Mouse (Mus musculus) ovary, adult 18-20 months (tissue): Measurements from ENCODE around the gene Ephb3.
"Not testable (repeated sequence)": the region's sequence is repeated elsewhere in the genome, so short reads cannot be mapped to it uniquely, and the experiment has no call there.

ENCODE experiments used
- DNase-seq: peaks from one replicate; pipeline ENCODE4 v3.0.0; 2022; ENCODE audit warnings: low spot score, mixed read lengths

Ephb3 gene

DNA sequence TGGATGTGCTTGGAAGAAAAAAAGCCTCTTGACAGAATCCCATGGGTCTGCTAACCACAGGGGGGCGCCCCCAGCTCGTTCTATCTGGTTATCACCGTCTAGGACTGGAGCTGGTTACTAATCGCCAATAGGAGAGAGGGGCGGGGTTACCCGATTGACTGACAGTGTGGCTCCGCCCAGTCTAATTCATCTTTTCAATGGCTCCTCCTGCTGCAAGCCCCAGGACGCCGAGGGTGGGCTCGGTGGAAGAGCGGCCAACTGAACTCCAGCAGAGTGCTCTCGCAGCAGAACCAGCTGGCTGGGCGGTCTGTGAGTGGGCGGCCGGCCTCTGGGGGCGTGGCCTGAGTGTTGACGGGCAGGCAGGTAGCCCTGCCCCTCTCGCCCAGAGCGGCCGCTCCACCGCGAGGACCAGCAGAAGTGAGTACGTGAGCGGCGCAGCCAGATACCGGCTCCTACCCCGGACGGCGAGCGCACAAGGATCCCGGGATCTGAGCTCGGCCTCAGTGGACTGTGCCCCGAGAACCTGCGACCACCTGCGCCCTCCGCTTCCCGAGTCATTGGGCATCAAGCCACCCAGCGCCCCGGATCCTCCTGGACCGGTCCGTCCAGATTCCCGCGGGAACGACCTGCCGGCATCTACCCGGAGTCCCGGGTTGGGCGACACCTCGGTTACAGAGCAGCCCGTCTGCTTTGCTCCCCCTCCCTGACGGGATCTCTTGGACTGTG is at the start of gene Ephb3:
Gene Ephb3, plus strand, starts transcription at position 389 of the 726 bp plus-strand sequence.
- DNase-seq = peak; percentile 97

GRCm38 (mm10) chr16:21156261-21156660 is 48.3 kb upstream of the Ephb3 start:
- DNase-seq = not testable (repeated sequence)

DNA sequence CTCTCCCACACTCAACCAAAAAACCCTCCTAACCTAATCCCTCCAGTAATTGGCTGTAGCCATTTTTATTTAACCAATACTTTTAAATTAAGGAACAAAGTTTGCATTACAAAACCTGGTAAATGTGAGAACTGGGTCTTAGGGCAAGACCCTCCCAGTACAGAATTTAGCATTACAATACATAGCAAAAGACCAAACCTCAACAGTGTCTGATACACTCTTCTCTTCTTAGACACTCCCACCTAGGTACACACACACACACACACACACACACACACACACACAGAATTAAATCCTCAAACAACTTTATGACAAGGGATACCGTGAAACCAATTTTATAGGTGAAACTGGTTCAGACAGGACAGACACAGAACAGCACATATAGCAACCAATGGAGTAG is 45.3 kb upstream of the Ephb3 start:
- not testable (repeated sequence) for DNase-seq

DNA sequence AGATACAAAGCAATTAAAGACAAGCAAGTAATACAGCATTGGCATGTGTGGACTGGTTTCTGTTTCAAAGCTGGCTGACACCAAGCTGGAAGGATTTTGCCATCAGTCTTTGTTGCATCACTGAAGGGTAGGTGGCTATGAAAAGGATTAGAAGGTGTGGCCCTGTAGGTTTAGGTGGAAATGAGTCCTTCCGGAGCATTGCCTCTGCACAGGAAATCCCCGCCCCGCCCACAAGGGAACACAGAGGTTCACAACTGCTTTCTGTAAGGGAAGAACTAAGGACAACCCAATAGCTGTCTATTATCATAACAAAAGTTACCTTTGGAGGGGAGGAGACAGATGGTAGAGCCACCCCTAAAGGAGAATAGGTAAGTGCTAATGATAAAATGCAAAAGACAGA is 41.1 kb upstream of the Ephb3 start:
- not testable (repeated sequence) for DNase-seq

DNA sequence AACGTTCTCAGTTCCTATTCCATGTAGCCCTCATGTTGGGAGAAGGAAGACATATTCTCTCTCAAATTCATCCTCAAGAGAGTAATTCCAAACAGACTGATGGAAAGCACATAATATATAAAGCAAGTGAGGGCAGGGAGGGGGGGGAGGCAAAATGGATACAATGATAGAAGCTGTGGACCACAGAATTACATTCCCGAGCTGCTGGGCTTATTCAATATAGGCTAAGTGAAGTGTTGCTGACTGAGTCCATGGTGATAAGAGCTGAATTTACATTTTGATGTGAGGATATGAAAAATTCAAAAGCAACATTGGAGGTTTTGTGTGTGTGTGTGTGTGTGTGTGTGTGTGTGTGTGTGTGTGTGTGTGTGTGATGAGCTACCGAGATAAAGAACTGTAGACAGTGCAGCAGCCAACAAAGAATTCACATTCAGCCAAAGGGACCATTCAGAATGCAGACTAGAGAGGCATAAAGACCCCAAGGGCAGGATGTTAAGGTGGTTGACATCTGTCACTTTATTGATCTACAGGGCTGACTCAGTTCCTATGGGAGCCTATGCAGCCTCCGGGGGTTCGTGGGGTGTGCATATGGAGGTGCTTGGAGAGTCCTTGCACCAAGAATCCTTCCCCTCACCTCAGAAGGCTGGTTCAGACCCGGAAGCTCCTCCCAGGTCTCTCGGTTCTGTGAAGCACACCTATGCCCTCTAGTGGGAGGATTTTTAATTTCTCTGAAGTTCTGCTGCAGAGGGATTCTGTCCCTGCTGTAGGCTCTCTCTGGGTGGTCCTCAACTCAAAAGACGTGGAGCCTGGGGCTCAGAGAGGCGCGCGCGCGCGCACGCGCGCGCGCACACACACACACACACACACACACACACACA is 39.0 kb upstream of the Ephb3 start:
- DNase-seq = not testable (repeated sequence)

DNA sequence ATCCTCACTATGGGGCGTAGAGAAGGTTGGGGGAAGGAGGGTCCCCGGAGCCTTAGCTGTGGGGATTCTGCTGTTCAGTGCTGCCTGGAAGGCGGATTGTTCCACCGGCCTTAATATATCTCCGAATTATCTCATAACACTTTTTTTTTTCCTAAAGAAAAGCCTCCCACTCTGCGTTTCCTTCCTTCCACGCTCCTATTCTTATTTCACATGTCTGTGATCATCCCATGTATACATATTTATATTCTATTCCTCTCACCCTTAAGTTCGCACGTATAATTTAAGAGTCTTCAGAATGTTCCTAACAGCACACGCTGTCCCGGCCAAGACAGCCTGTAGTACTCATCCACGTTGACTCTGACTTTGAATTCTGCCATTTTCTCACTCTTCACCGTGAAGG is 35.8 kb upstream of the Ephb3 start:
- no peak for DNase-seq

GRCm38 (mm10) chr16:21175236-21175635 is 29.3 kb upstream of the Ephb3 start:
- DNase-seq = no peak

GRCm38 (mm10) chr16:21182108-21182507 is 22.4 kb upstream of the Ephb3 start:
- DNase-seq = no peak

- DNase-seq = no peak
These were observed 19.9 kb upstream of the Ephb3 start for GRCm38 (mm10) chr16:21184697-21185096.

DNA sequence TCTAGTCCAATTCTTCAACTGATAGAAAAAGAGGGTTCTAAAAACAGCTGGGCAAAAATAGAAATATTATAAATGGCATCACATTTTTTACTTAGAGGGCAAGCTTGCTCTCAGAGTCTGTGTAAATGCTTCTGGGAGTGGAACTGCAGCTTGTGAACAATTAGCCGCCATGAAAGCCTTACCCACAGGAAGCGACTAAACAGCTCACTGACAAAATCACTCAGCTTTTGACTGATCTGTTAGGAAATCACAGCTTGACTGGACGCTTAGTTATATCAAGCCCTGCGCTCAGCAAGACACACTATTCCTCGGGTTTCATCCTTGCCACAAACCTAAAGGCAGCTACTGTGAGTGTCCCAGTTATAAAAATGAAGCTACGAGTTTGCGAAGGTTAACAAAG is 17.0 kb upstream of the Ephb3 start:
- DNase-seq = no peak

DNA sequence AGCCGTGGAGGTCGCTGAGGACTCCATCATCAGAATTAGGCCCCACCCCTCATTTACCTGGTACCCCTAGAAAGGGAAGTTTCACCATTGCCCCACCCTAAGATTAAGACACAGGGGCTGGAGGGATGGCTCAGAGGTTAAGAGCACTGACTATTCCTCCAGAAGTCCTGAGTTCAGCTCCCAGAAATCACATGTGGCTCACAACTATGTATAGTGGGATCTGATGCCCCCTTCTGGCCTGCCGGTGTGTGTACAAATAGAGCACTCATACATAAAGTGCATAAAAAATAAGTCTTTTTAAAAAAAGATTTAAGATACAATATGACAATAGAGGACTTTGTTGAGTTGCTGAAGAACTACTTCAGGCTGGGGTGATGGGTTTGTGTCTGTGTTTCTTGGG is 16.2 kb upstream of the Ephb3 start:
- no peak for DNase-seq

DNA sequence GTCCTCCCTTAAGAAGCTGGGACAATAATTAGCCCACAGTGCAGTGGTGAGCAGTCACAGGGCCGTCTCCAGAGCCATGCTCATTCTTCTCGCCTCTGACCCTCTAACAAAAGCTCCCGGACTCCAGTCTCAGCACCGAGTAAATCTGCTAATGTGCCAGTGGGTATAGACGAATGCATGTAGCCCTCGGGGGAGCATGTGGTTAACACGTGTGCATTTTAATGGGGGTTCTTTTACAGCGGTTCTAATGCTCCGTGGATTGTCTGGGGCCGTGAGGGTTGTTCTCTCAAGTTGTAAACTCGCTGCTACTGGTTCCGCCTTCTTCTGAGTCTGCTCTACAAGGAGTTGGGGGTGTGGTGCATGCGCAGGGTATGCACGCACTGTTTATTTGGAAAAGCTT is 13.0 kb upstream of the Ephb3 start:
- DNase-seq = no peak

GRCm38 (mm10) chr16:21192509-21193354 is 11.8 kb upstream of the Ephb3 start:
- no peak for DNase-seq

DNA sequence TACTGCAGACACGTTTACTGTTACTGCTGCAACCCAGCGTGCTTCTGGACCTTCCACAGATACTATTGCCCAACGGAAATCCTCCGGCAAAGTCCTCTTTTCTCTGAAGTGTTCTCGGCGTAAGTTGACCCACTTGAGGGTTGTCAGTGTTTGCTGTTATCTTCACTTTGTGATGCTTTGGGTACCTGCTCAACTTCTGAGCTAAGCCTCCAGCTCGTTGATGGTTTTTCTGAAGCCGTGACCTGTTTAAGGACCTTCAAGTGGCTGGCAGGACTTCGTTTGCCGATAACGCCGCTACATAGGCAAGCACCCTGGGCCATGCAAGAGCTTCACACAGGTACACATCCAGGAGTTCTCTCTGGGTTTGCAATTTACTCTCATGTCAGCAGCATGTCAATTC is 10.4 kb upstream of the Ephb3 start:
- DNase-seq = no peak

DNA sequence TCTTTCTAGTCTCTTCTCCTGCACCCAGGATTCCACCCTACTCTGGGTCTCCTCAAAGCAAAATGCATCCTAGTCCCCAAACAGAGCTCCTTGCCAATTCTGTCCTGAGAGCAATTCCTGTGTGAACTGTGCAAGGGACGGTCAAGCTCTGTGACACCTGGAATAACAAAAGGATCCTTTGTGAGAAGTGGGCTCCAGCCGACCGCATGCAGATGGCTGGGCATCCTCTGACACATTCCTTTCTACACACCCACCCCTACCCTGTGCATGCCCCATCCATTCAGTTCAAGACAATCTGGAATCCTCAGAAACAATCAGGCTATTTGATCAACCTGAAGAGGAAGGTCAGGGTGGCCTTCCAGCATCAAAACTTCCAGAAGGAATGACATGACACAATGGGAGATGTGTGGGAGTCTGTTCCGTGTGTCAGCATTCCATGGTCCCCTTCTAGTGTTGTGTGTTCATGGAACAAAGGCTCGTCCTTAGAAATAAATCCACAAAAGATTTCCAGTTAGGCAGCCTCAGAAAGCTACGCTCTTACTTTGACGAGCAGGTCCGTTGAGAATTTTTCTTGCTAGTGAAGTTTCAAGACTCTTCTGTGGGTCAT is 9.2 kb upstream of the Ephb3 start:
- no peak for DNase-seq

DNA sequence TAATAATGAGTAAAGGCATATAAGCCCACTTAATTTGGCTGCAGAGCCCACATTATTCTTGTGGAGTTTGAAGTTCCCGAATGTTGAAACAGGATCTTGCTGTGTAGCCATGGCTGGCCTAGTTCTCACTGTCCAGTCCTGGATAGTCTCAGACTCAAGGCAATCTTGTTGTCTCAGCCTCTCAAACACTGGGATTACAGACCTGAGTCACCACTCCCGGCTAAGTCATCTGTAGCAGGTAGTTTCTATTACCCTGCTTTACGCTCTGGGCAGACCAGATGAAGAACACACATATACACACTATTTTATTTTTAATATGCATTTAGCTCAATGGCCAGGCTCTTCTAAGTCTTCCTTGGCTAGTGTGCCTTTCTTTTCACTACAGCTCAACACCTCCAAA is 8.0 kb upstream of the Ephb3 start:
- DNase-seq = no peak

DNA sequence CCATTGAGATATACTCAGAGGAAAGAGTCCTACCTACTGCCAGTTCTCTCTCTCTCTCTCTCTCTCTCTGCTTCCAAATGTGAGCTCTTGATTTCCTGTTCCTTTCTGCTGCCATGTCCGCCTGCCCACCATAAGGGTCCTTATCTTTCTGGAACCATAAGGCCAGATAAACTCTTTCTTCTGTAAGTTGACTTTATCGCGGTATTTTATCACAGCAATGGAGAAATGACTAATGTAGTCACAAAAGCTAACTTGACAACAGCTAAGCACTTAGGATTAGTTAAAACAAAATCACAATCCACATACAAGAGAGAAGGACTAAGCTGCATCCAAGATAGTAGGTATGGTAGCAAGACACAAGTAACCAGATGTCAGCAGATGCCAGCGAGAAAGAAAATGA is 7.0 kb upstream of the Ephb3 start:
- no peak for DNase-seq

DNA sequence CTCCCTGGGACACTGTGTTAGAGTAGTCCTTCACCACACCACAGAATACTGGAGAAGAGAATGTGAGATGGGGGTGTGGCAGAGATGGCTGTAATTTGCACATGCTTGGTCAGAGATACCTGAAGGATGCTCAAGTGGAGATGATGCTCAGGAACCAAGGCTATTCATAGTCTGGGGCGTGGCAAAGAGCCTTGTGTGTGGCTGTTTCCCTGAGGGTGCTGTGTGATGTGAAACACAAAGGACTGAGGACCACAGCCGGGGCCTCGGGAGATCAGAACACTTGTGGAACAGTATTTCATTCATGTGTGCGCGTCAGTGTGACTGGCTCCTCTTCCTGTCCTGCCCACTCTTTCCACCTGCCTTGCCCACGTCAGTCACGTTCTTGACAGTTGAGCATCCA is 6.5 kb upstream of the Ephb3 start:
- DNase-seq = no peak

- DNase-seq = no peak
These were observed 6.0 kb upstream of the Ephb3 start for GRCm38 (mm10) chr16:21198529-21198928.

- DNase-seq = no peak
These were observed 5.1 kb upstream of the Ephb3 start for GRCm38 (mm10) chr16:21199426-21199825.

GRCm38 (mm10) chr16:21202731-21203130 is 1.8 kb upstream of the Ephb3 start:
- DNase-seq = no peak
